Mouse (Mus musculus): ENCODE measurements at regions not wholly inside any gene's neighbourhood (a gene's known extent, or its start where the extent isn't known, plus 50 kb on each side); places are given as distances from the start of the nearest gene placed in this dataset.

- no peak for TF ChIP-seq POLR2A (IDR thresholded peaks at IDR 0.05; ENCODE audit: borderline replicate concordance, control insufficient read depth, low read depth, low read length)
- no peak for TF ChIP-seq CTCF (IDR thresholded peaks at IDR 0.05; ENCODE audit: control insufficient read depth, insufficient read depth, low read length)
Observed at GRCm38 (mm10) chr2:71625298-71625902, 78.8 kb upstream of the Dlx2 start.
